Mouse (Mus musculus) cerebellum, adult 9-10 months (tissue): ENCODE data around the gene Npas2.

Source experiments
- DNase-seq: peaks from one replicate; pipeline ENCODE4 v3.0.0; 2022

Npas2 gene

GRCm38 (mm10) chr1:39384914-39385313 lies 191.4 kb downstream of the Npas2 start:
- DNase-seq = no peak

GRCm38 (mm10) chr1:39386456-39386855 lies 192.9 kb downstream of the Npas2 start:
- DNase-seq = no peak

GRCm38 (mm10) chr1:39387497-39387896 lies 194.0 kb downstream of the Npas2 start:
- peak; percentile 41 for DNase-seq

GRCm38 (mm10) chr1:39388163-39388562 lies 194.6 kb downstream of the Npas2 start:
- DNase-seq = no peak

GRCm38 (mm10) chr1:39389338-39389737 lies 195.8 kb downstream of the Npas2 start:
- no peak for DNase-seq

- DNase-seq = no peak
Observed at GRCm38 (mm10) chr1:39391652-39392051, 198.1 kb downstream of the Npas2 start.

- DNase-seq = peak; percentile 90
Observed at GRCm38 (mm10) chr1:39392189-39392588, 198.7 kb downstream of the Npas2 start.

GRCm38 (mm10) chr1:39393217-39393867 lies 199.8 kb downstream of the Npas2 start:
- no peak for DNase-seq

- no peak for DNase-seq
Observed at GRCm38 (mm10) chr1:39394096-39394495, 200.6 kb downstream of the Npas2 start.

GRCm38 (mm10) chr1:39394650-39395049 lies 201.1 kb downstream of the Npas2 start:
- DNase-seq = no peak

- DNase-seq = no peak
Observed at GRCm38 (mm10) chr1:39396347-39396746, 202.8 kb downstream of the Npas2 start.

GRCm38 (mm10) chr1:39398284-39398683 lies 204.8 kb downstream of the Npas2 start:
- no peak for DNase-seq

- no peak for DNase-seq
Observed at GRCm38 (mm10) chr1:39399228-39399627, 205.7 kb downstream of the Npas2 start.

GRCm38 (mm10) chr1:39400173-39400572 lies 206.6 kb downstream of the Npas2 start:
- DNase-seq = no peak

GRCm38 (mm10) chr1:39407108-39407507 lies 213.6 kb downstream of the Npas2 start:
- no peak for DNase-seq

- no peak for DNase-seq
Observed at GRCm38 (mm10) chr1:39408123-39408522, 214.6 kb downstream of the Npas2 start.

- no peak for DNase-seq
Observed at GRCm38 (mm10) chr1:39408668-39409067, 215.1 kb downstream of the Npas2 start.

- DNase-seq = no peak
Observed at GRCm38 (mm10) chr1:39410085-39410821, 216.7 kb downstream of the Npas2 start.
